Mouse (Mus musculus): ENCODE data around the gene Prtn3.

DNA sequence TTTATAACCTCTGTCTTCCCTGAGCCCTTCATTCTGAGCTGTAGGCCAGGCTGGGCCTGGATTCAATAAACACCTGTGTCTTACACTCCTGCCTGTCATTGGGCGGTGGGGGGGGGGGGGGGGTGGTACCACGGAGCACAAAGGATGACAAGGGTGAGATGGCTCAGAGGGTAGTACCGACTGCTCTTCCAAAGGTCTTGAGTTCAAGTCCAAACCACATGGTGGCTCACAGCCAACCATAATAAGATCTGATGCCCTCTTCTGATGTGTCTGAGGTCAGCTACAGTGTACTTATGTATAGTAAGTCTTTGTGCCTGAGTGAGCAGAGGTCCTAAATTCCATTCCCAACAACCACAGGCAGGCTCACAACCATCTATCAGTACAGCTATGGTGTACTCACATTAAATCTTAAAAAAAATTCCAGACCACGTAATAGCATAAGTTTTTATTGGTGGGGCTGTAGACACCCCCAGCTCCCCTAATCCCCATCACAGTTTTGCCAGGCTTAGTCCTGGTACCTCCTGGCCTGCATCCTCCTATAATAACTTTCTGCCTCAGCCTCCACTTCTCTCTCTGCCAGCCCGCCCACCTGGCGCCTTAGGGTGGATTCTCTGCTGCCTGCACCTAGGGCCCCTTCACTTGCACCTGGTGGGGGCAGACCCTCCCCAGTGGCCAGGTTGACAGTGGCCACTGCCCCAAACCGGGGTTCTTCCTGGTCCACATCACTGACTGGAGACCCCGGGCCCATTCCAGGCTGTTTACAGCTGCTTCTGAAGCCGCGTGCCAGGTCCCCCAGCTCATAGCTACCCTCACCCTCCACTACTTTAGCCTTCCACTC lies 9.7 kb upstream of the Prtn3 start:
- no peak; the same call in 1 of the 2 replicates for TF ChIP-seq CHD2 (IDR thresholded peaks at IDR 0.05; ENCODE audit: low read depth, low read length)
- no peak for TF ChIP-seq MAFK (IDR thresholded peaks at IDR 0.05; ENCODE audit: insufficient read depth, low read depth, low read length)
- TF ChIP-seq ZC3H11A (IDR thresholded peaks at IDR 0.05; ENCODE audit: borderline replicate concordance, low read depth, low read length), result no peak

Data from ES-E14 (cell line).